ENCODE assay signal across 9 mouse cellular contexts in genomic region chr16:23981925-23982851, GRCm38 (mm10). TPM values are rescaled to one million over a fixed set of nuclear protein-coding genes. Genes with fewer than 3 reads are reported as not detected.
DNase-seq lines count a peak whose midpoint lies in the region; ATAC-seq and TF ChIP-seq lines count a peak whose summit lies in the region.
"Had no signal": no experiment of that assay in that cellular context is flagged by ENCODE, and none has a peak within 500 bp of the region (broad histone marks: within the 10 kb centered on the region; RNA-seq: fewer than 3 reads in every experiment).

No protein-coding gene starts in this region.

- H3K9ac ChIP-seq in forebrain, embryonic 12.5 days, result peak overlapping the region; percentile 29; the same call in 1 of the 2 replicates
- peak overlapping the region; percentile 58 for H3K9ac ChIP-seq in heart, postnatal 0 days (replicated peaks; ENCODE audit: low read depth, low read length)
- no peak overlapping the region for H3K9ac ChIP-seq in liver, embryonic 16.5 days (ENCODE audit: low read depth, low read length)
- H3K9ac ChIP-seq in neural tube, embryonic 12.5 days, result 0 out of 2 replicates have a peak overlapping the region, but pooled peaks have one; percentile 10

- no peak for TF ChIP-seq EP300 in heart, postnatal 0 days (IDR thresholded peaks at IDR 0.05; ENCODE audit: low read depth)

- H3K36me3 ChIP-seq in forebrain, embryonic 12.5 days (replicated peaks), result no peaks in the 10 kb centered on the region
- no peaks in the 10 kb centered on the region for H3K36me3 ChIP-seq in heart, postnatal 0 days (replicated peaks; ENCODE audit: control insufficient read depth, insufficient read depth, low read length)
- no peaks in the 10 kb centered on the region for H3K36me3 ChIP-seq in liver, embryonic 16.5 days (ENCODE audit: control insufficient read depth, insufficient read depth)
- H3K36me3 ChIP-seq in neural tube, embryonic 12.5 days, result no peaks in the 10 kb centered on the region

- peak overlapping the region; percentile 38 for H3K4me3 ChIP-seq in forebrain, embryonic 12.5 days (replicated peaks)
- peak overlapping the region; percentile 62 for H3K4me3 ChIP-seq in heart, postnatal 0 days (ENCODE audit: low read depth, low read length)
- H3K4me3 ChIP-seq in liver, embryonic 16.5 days (ENCODE audit: low read depth, low read length), result peak overlapping the region; percentile 58
- peak overlapping the region; percentile 34 for H3K4me3 ChIP-seq in neural tube, embryonic 12.5 days

- H3K4me2 ChIP-seq in forebrain, embryonic 12.5 days, result peak overlapping the region; percentile 72
- H3K4me2 ChIP-seq in heart, postnatal 0 days (ENCODE audit: low read depth, low read length), result peak overlapping the region; percentile 97
- H3K4me2 ChIP-seq in liver, embryonic 16.5 days (ENCODE audit: low read depth, low read length), result peak overlapping the region; percentile 77
- H3K4me2 ChIP-seq in neural tube, embryonic 12.5 days (replicated peaks), result peak overlapping the region; percentile 62

- peaks cover 48% of the 10 kb centered on the region for H3K4me1 ChIP-seq in forebrain, embryonic 12.5 days
- H3K4me1 ChIP-seq in heart, postnatal 0 days (ENCODE audit: control insufficient read depth, insufficient read depth), result peaks cover 19% of the 10 kb centered on the region
- H3K4me1 ChIP-seq in liver, embryonic 16.5 days (ENCODE audit: control insufficient read depth, low read depth, low read length), result peaks cover 3% of the 10 kb centered on the region; the same call in 1 of the 2 replicates
- H3K4me1 ChIP-seq in neural tube, embryonic 12.5 days, result peaks cover 45% of the 10 kb centered on the region

- H3K27ac ChIP-seq in forebrain, embryonic 12.5 days, result no peak overlapping the region
- H3K27ac ChIP-seq in heart, postnatal 0 days (ENCODE audit: low read depth), result peak overlapping the region; percentile 81
- H3K27ac ChIP-seq in liver, embryonic 16.5 days (ENCODE audit: low read length), result no peak overlapping the region
- no peak overlapping the region for H3K27ac ChIP-seq in neural tube, embryonic 12.5 days

- H3K27me3 ChIP-seq in forebrain, embryonic 12.5 days, result peaks cover 75% of the 10 kb centered on the region
- no peaks in the 10 kb centered on the region for H3K27me3 ChIP-seq in heart, postnatal 0 days (ENCODE audit: control insufficient read depth, insufficient read depth, low read length)
- H3K27me3 ChIP-seq in liver, embryonic 16.5 days (ENCODE audit: control insufficient read depth, insufficient read depth, low read depth, low read length), result peaks cover 73% of the 10 kb centered on the region
- peaks cover 53% of the 10 kb centered on the region for H3K27me3 ChIP-seq in neural tube, embryonic 12.5 days (replicated peaks)

- peak; percentile 68 for ATAC-seq in forebrain, embryonic 12.5 days (ENCODE audit: low FRiP score)
- ATAC-seq in heart, postnatal 0 days (ENCODE audit: insufficient read depth, low read depth), result peak; percentile 74
- ATAC-seq in liver, embryonic 16.5 days (ENCODE audit: low read depth), result peak; percentile 43
- ATAC-seq in neural tube, embryonic 12.5 days (ENCODE audit: low FRiP score, low read depth), result peak; percentile 79

- 2% methylated on average over 28 of the region's 28 CpGs for WGBS in forebrain, embryonic 12.5 days
- WGBS in heart, postnatal 0 days, result 4% methylated on average over 28 of the region's 28 CpGs
- 3% methylated on average over 28 of the region's 28 CpGs for WGBS in liver, embryonic 16.5 days (ENCODE audit: insufficient replicate concordance)
- 1% methylated on average over 28 of the region's 28 CpGs for WGBS in neural tube, embryonic 12.5 days

- H3K9me3 ChIP-seq in forebrain, embryonic 12.5 days, result no peaks in the 10 kb centered on the region
- no peaks in the 10 kb centered on the region for H3K9me3 ChIP-seq in heart, postnatal 0 days (replicated peaks; ENCODE audit: control insufficient read depth, low read length)
- H3K9me3 ChIP-seq in liver, embryonic 16.5 days (replicated peaks; ENCODE audit: control insufficient read depth, low read length), result no peaks in the 10 kb centered on the region
- no peaks in the 10 kb centered on the region for H3K9me3 ChIP-seq in neural tube, embryonic 12.5 days

- TF ChIP-seq CTCF in heart, postnatal 0 days (IDR thresholded peaks at IDR 0.05; ENCODE audit: low read depth), result peak; percentile 76

- peak; percentile 87 for DNase-seq in CD4-positive, CD25-positive, alpha-beta regulatory T cell, adult 2 months (ENCODE audit: low read depth, low spot score)
- DNase-seq in c-Kit-positive CD71-positive TER-119-positive erythroid progenitor cells, embryonic 14.5 days (ENCODE audit: low spot score), result peak; percentile 57
- DNase-seq in heart, postnatal 0 days (ENCODE audit: low spot score), result peak; percentile 93
- DNase-seq in kidney, postnatal 25 days, result peak; percentile 88 to 94
- peak; percentile 89 for DNase-seq in testis, postnatal 10 days (ENCODE audit: low spot score)

RNA-seq across cellular contexts. Expression of gene Gm37419, which starts 6.1 kb away (rescaled TPM):
- not detected in 2 replicates for polyA plus RNA-seq in forebrain, embryonic 12.5 days (2016; fragmentation: Nextera tagmentation; extraction: Ambion mirVana)
- not detected in 2 replicates for total RNA-seq in heart, postnatal 0 days (2014; rRNA removed; ENCODE audit: low replicate concordance)
- polyA plus RNA-seq in heart, postnatal 0 days (2015; fragmentation: Nextera tagmentation; extraction: Ambion mirVana), result not detected in 2 replicates
- polyA plus RNA-seq in liver, embryonic 16.5 days (2015; fragmentation: Nextera tagmentation; extraction: Ambion mirVana), result not detected in 2 replicates
- polyA plus RNA-seq in neural tube, embryonic 12.5 days (2016; fragmentation: Nextera tagmentation; extraction: Ambion mirVana), result not detected in 2 replicates
- total RNA-seq: adrenal gland, postnatal 4 days had no signal

RNA-seq across cellular contexts. Expression of gene Bcl6, which starts 6.5 kb away (rescaled TPM):
- polyA plus RNA-seq in forebrain, embryonic 12.5 days (2016; fragmentation: Nextera tagmentation; extraction: Ambion mirVana), result 0.40 and 0.42 TPM in 2 replicates
- 0.23 and 2.8 TPM in 2 replicates for total RNA-seq in heart, postnatal 0 days (2014; rRNA removed; ENCODE audit: low replicate concordance)
- polyA plus RNA-seq in heart, postnatal 0 days (2015; fragmentation: Nextera tagmentation; extraction: Ambion mirVana), result 0.19 and 0.25 TPM in 2 replicates
- polyA plus RNA-seq in liver, embryonic 16.5 days (2015; fragmentation: Nextera tagmentation; extraction: Ambion mirVana), result 0.28 TPM in 2 replicates
- polyA plus RNA-seq in neural tube, embryonic 12.5 days (2016; fragmentation: Nextera tagmentation; extraction: Ambion mirVana), result 0.05 and 0.41 TPM in 2 replicates

RNA-seq across cellular contexts. Expression of gene Rtp2, which starts 50.0 kb away (rescaled TPM):
- 0.29 and 0.83 TPM in 2 replicates for polyA plus RNA-seq in forebrain, embryonic 12.5 days (2016; fragmentation: Nextera tagmentation; extraction: Ambion mirVana)
- total RNA-seq in heart, postnatal 0 days (2014; rRNA removed; ENCODE audit: low replicate concordance), result not detected in 2 replicates
- polyA plus RNA-seq in heart, postnatal 0 days (2015; fragmentation: Nextera tagmentation; extraction: Ambion mirVana), result not detected in 2 replicates
- not detected in 2 replicates for polyA plus RNA-seq in liver, embryonic 16.5 days (2015; fragmentation: Nextera tagmentation; extraction: Ambion mirVana)
- not detected in 2 replicates for polyA plus RNA-seq in neural tube, embryonic 12.5 days (2016; fragmentation: Nextera tagmentation; extraction: Ambion mirVana)
- total RNA-seq: adrenal gland, postnatal 4 days had no signal
